Mouse (Mus musculus): ENCODE data around the gene Plpp2. TPM values are rescaled to one million over a fixed set of nuclear protein-coding genes. Genes with fewer than 3 reads are reported as not detected.

The Plpp2 gene
- polyA plus RNA-seq, 1 experiment = 5.9 TPM

DNA sequence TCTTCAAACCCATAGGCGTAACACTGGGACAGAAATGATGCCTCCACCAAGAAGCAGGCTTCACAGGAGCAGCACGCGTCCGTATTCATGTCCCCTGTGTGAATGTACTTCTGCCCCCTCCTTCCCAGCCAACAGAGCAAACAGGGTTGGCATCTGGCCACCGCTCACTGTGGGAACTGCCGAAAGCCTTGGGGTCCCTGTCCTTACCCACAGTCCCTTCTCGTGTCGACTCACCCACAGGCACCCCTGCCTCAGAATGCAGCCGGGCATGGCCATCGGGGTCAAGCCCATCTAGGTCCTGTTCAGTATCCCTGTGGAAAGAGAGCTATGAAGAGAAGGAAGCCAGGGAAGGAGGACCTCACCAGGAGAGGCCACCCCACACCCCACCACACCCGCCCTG is 8.6 kb upstream of the Plpp2 start:
- peaks cover 77% of the 10 kb centered on the region for H3K36me3 ChIP-seq (replicated peaks; ENCODE audit: low read length)
- H3K4me1 ChIP-seq = peaks cover 26% of the 10 kb centered on the region
- H3K27me3 ChIP-seq (replicated peaks) = peaks cover 3% of the 10 kb centered on the region
- H3K4me3 ChIP-seq (replicated peaks) = no peak overlapping the region
- no peaks in the 10 kb centered on the region for H3K9me3 ChIP-seq
- TF ChIP-seq FLI1 (IDR thresholded peaks at IDR 0.05; ENCODE audit: low read length) (no peak), GATA1 (IDR thresholded peaks at IDR 0.05; ENCODE audit: borderline replicate concordance, low read length) (no peak)

GRCm38 (mm10) chr10:79541522-79541921 is 7.9 kb upstream of the Plpp2 start:
- Histone ChIP-seq H3K9me3 (no peaks in the 10 kb centered on the region), H3K4me3 (replicated peaks) (no peak overlapping the region), H3K27me3 (replicated peaks) (peaks cover 8% of the 10 kb centered on the region), H3K4me1 (peaks cover 20% of the 10 kb centered on the region), H3K36me3 (replicated peaks; ENCODE audit: low read length) (peaks cover 71% of the 10 kb centered on the region)
- no peak for TF ChIP-seq GATA1 (IDR thresholded peaks at IDR 0.05; ENCODE audit: borderline replicate concordance, low read length)
- TF ChIP-seq FLI1 (IDR thresholded peaks at IDR 0.05; ENCODE audit: low read length) = no peak

GRCm38 (mm10) chr10:79540746-79541145 is 7.2 kb upstream of the Plpp2 start:
- Histone ChIP-seq H3K27me3 (replicated peaks) (peaks cover 15% of the 10 kb centered on the region), H3K9me3 (no peaks in the 10 kb centered on the region), H3K36me3 (replicated peaks; ENCODE audit: low read length) (peaks cover 63% of the 10 kb centered on the region), H3K4me3 (replicated peaks) (no peak overlapping the region), H3K4me1 (peaks cover 18% of the 10 kb centered on the region)
- TF ChIP-seq GATA1 (IDR thresholded peaks at IDR 0.05; ENCODE audit: borderline replicate concordance, low read length) = no peak
- no peak for TF ChIP-seq FLI1 (IDR thresholded peaks at IDR 0.05; ENCODE audit: low read length)

GRCm38 (mm10) chr10:79539701-79540495 is 6.3 kb upstream of the Plpp2 start:
- Histone ChIP-seq H3K4me1 (peaks cover 26% of the 10 kb centered on the region), H3K27me3 (replicated peaks) (peaks cover 24% of the 10 kb centered on the region), H3K36me3 (replicated peaks; ENCODE audit: low read length) (peaks cover 55% of the 10 kb centered on the region), H3K4me3 (replicated peaks) (no peak overlapping the region), H3K9me3 (no peaks in the 10 kb centered on the region)
- no peak for TF ChIP-seq GATA1 (IDR thresholded peaks at IDR 0.05; ENCODE audit: borderline replicate concordance, low read length)
- no peak for TF ChIP-seq FLI1 (IDR thresholded peaks at IDR 0.05; ENCODE audit: low read length)

DNA sequence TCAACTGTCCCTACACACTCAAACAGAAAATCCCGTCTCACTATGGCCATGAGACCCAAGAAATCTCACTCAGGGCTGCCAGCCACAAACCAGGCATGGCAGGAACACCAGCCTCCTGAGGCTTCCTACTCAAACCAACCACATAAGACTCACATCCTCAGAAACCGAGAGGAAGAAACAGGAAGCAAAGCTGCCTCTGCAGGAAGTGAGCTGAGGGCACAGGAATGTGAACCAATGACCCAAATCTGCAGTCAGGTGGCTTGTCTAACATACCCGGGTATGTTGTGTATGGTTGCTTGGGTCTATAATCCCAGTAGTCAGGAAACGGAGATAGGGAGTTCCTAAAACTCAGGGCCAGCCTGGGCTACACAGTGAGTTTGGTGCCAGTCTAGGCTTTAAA is 5.3 kb upstream of the Plpp2 start:
- H3K4me3 ChIP-seq (replicated peaks) = no peak overlapping the region
- peaks cover 34% of the 10 kb centered on the region for H3K27me3 ChIP-seq (replicated peaks)
- H3K9me3 ChIP-seq = no peaks in the 10 kb centered on the region
- peaks cover 32% of the 10 kb centered on the region for H3K4me1 ChIP-seq
- no peak for TF ChIP-seq GATA1 (IDR thresholded peaks at IDR 0.05; ENCODE audit: borderline replicate concordance, low read length)
- TF ChIP-seq FLI1 (IDR thresholded peaks at IDR 0.05; ENCODE audit: low read length) = no peak
- H3K36me3 ChIP-seq (replicated peaks; ENCODE audit: low read length) = peaks cover 44% of the 10 kb centered on the region

GRCm38 (mm10) chr10:79538323-79538722 is 4.7 kb upstream of the Plpp2 start:
- no peak overlapping the region for H3K4me3 ChIP-seq (replicated peaks)
- H3K36me3 ChIP-seq (replicated peaks; ENCODE audit: low read length) = peaks cover 39% of the 10 kb centered on the region
- TF ChIP-seq GATA1 (IDR thresholded peaks at IDR 0.05; ENCODE audit: borderline replicate concordance, low read length) (no peak), FLI1 (IDR thresholded peaks at IDR 0.05; ENCODE audit: low read length) (no peak)
- H3K27me3 ChIP-seq (replicated peaks) = peaks cover 40% of the 10 kb centered on the region
- peaks cover 37% of the 10 kb centered on the region for H3K4me1 ChIP-seq
- H3K9me3 ChIP-seq = no peaks in the 10 kb centered on the region

DNA sequence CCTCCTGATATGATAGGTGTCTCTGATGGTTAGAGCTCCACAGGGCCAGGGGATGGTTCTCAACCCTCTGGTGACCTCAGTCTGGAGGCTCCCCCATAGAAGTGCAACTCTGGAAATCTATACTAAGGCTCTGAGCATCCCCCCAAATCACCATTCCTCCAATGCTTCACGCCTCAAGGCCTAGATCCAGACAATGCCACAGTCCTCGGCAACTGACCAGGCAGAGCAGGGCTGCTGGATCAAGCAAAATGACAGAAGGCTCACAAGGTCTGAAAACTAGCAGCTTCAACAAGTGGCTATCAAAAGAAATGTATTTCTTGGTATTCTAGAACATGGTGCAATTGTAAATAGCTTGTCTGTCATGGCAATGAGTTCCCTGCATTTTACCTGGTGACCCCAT is 4.2 kb upstream of the Plpp2 start:
- TF ChIP-seq FLI1 (IDR thresholded peaks at IDR 0.05; ENCODE audit: low read length) (no peak), GATA1 (IDR thresholded peaks at IDR 0.05; ENCODE audit: borderline replicate concordance, low read length) (no peak)
- no peak overlapping the region for H3K4me3 ChIP-seq (replicated peaks)

GRCm38 (mm10) chr10:79537271-79537670 is 3.7 kb upstream of the Plpp2 start:
- Histone ChIP-seq H3K36me3 (replicated peaks; ENCODE audit: low read length) (peaks cover 28% of the 10 kb centered on the region), H3K4me1 (peaks cover 46% of the 10 kb centered on the region), H3K4me3 (replicated peaks) (peak overlapping the region; percentile 59), H3K9me3 (no peaks in the 10 kb centered on the region), H3K27me3 (replicated peaks) (peaks cover 50% of the 10 kb centered on the region)
- TF ChIP-seq FLI1 (IDR thresholded peaks at IDR 0.05; ENCODE audit: low read length) = no peak
- 0 out of 3 replicates have a peak, but pooled peaks have one; percentile 8 for TF ChIP-seq GATA1 (IDR thresholded peaks at IDR 0.05; ENCODE audit: borderline replicate concordance, low read length)

More for the DNA sequence above, 4.2 kb upstream of the Plpp2 start:
- Histone ChIP-seq H3K36me3 (replicated peaks; ENCODE audit: low read length) (peaks cover 33% of the 10 kb centered on the region), H3K27me3 (replicated peaks) (peaks cover 45% of the 10 kb centered on the region), H3K9me3 (no peaks in the 10 kb centered on the region), H3K4me1 (peaks cover 41% of the 10 kb centered on the region)

GRCm38 (mm10) chr10:79536461-79537080 is 3.0 kb upstream of the Plpp2 start:
- peaks cover 48% of the 10 kb centered on the region for H3K4me1 ChIP-seq
- no peak overlapping the region for H3K4me3 ChIP-seq (replicated peaks)
- H3K36me3 ChIP-seq (replicated peaks; ENCODE audit: low read length) = peaks cover 21% of the 10 kb centered on the region
- TF ChIP-seq GATA1 (IDR thresholded peaks at IDR 0.05; ENCODE audit: borderline replicate concordance, low read length) = no peak
- TF ChIP-seq FLI1 (IDR thresholded peaks at IDR 0.05; ENCODE audit: low read length) = no peak
- H3K9me3 ChIP-seq = no peaks in the 10 kb centered on the region
- H3K27me3 ChIP-seq (replicated peaks) = peaks cover 54% of the 10 kb centered on the region

GRCm38 (mm10) chr10:79535431-79535830 is 1.8 kb upstream of the Plpp2 start:
- Histone ChIP-seq H3K27me3 (replicated peaks) (peaks cover 64% of the 10 kb centered on the region), H3K4me1 (peaks cover 57% of the 10 kb centered on the region), H3K9me3 (no peaks in the 10 kb centered on the region), H3K4me3 (replicated peaks) (no peak overlapping the region), H3K36me3 (replicated peaks; ENCODE audit: low read length) (peaks cover 10% of the 10 kb centered on the region)
- TF ChIP-seq FLI1 (IDR thresholded peaks at IDR 0.05; ENCODE audit: low read length) (no peak), GATA1 (IDR thresholded peaks at IDR 0.05; ENCODE audit: borderline replicate concordance, low read length) (no peak)
